Mouse (Mus musculus): ENCODE measurements around the gene Abi1. TPM values are rescaled to one million over a fixed set of nuclear protein-coding genes. Genes with fewer than 3 reads are reported as not detected.
"Not testable (repeated sequence)": the region's sequence is repeated elsewhere in the genome, so short reads cannot be mapped to it uniquely, and the experiment has no call there.

Abi1 gene
- polyA plus RNA-seq, 1 experiment from 2014 or later = 51.5 TPM

DNA sequence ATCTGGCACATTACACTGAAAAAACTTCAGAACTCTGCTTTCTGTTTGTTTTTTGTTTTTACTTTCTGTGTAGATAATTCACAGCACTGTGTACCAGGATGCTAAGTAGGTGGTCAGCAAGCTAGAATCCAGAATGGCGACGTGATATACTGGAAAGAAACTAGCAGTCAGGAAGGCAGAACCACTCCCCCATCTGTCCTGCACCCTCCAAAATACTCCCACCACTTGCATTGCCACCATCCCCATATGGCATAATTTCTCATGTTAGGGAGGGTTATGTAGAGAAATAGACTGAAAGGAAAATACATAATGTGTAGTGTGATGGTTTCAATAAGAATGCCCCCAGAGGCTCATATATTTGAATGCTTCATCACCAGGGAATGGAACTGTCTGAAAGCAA, 11.8 kb upstream of the Abi1 start:
- H3K4me3 ChIP-seq (ENCODE audit: low read depth, low read length) = no peak overlapping the region
- WGBS = 71% methylated on average over 2 of the region's 2 CpGs
- ATAC-seq (no peak), DNase-seq (ENCODE audit: low spot score) (no peak)
- H3K36me3 ChIP-seq (ENCODE audit: insufficient read depth, low read length) = no peaks in the 10 kb centered on the region
- H3K27me3 ChIP-seq (replicated peaks; ENCODE audit: insufficient read depth, low read length) = no peaks in the 10 kb centered on the region
- TF ChIP-seq EP300 (IDR thresholded peaks at IDR 0.05) (no peak), CTCF (IDR thresholded peaks at IDR 0.05) (no peak)
- H3K4me1 ChIP-seq (ENCODE audit: insufficient read depth, low read depth, low read length) = no peaks in the 10 kb centered on the region
- no peak overlapping the region for H3K27ac ChIP-seq (ENCODE audit: low read length)
- no peaks in the 10 kb centered on the region for H3K9me3 ChIP-seq (ENCODE audit: low read length)
- H3K9ac ChIP-seq (replicated peaks; ENCODE audit: low read depth) = no peak overlapping the region
- no peak overlapping the region for H3K4me2 ChIP-seq (replicated peaks; ENCODE audit: low read depth, low read length)

GRCm38 (mm10) chr2:23048006-23048405, 8.0 kb upstream of the Abi1 start:
- no peaks in the 10 kb centered on the region for H3K27me3 ChIP-seq (replicated peaks; ENCODE audit: insufficient read depth, low read length)
- no peak for DNase-seq (ENCODE audit: low spot score)
- TF ChIP-seq EP300 (IDR thresholded peaks at IDR 0.05) = no peak
- TF ChIP-seq CTCF (IDR thresholded peaks at IDR 0.05) = no peak
- no peak overlapping the region for H3K27ac ChIP-seq (ENCODE audit: low read length)
- no peak overlapping the region for H3K4me2 ChIP-seq (replicated peaks; ENCODE audit: low read depth, low read length)
- H3K9me3 ChIP-seq (ENCODE audit: low read length) = no peaks in the 10 kb centered on the region
- no peak for ATAC-seq
- H3K9ac ChIP-seq (replicated peaks; ENCODE audit: low read depth) = no peak overlapping the region
- no peak overlapping the region for H3K4me3 ChIP-seq (ENCODE audit: low read depth, low read length)
- no peaks in the 10 kb centered on the region for H3K36me3 ChIP-seq (ENCODE audit: insufficient read depth, low read length)
- H3K4me1 ChIP-seq (ENCODE audit: insufficient read depth, low read depth, low read length) = no peaks in the 10 kb centered on the region

- Histone ChIP-seq H3K9ac (replicated peaks; ENCODE audit: low read depth) (no peak overlapping the region), H3K27me3 (replicated peaks; ENCODE audit: insufficient read depth, low read length) (no peaks in the 10 kb centered on the region), H3K4me2 (replicated peaks; ENCODE audit: low read depth, low read length) (no peak overlapping the region), H3K36me3 (ENCODE audit: insufficient read depth, low read length) (no peaks in the 10 kb centered on the region), H3K27ac (ENCODE audit: low read length) (no peak overlapping the region), H3K9me3 (ENCODE audit: low read length) (no peaks in the 10 kb centered on the region), H3K4me1 (ENCODE audit: insufficient read depth, low read depth, low read length) (no peaks in the 10 kb centered on the region), H3K4me3 (ENCODE audit: low read depth, low read length) (no peak overlapping the region)
- DNase-seq (ENCODE audit: low spot score) = no peak
- WGBS = 33% methylated on average over 1 of the region's 1 CpGs
- TF ChIP-seq EP300 (IDR thresholded peaks at IDR 0.05) (no peak), CTCF (IDR thresholded peaks at IDR 0.05) (no peak)
- ATAC-seq = no peak
Measured at GRCm38 (mm10) chr2:23045703-23046102, 5.7 kb upstream of the Abi1 start.

GRCm38 (mm10) chr2:23042189-23042588, 2.1 kb upstream of the Abi1 start:
- 67% methylated on average over 3 of the region's 3 CpGs for WGBS
- DNase-seq (ENCODE audit: low spot score) (peak; percentile 57), ATAC-seq (no peak)
- Histone ChIP-seq H3K36me3 (ENCODE audit: insufficient read depth, low read length) (no peaks in the 10 kb centered on the region), H3K4me3 (ENCODE audit: low read depth, low read length) (no peak overlapping the region), H3K4me1 (ENCODE audit: insufficient read depth, low read depth, low read length) (peaks cover 8% of the 10 kb centered on the region; the same call in 1 of the 2 replicates), H3K27me3 (replicated peaks; ENCODE audit: insufficient read depth, low read length) (no peaks in the 10 kb centered on the region), H3K9me3 (ENCODE audit: low read length) (no peaks in the 10 kb centered on the region), H3K4me2 (replicated peaks; ENCODE audit: low read depth, low read length) (no peak overlapping the region), H3K9ac (replicated peaks; ENCODE audit: low read depth) (no peak overlapping the region), H3K27ac (ENCODE audit: low read length) (no peak overlapping the region)
- TF ChIP-seq EP300 (IDR thresholded peaks at IDR 0.05) (peak; percentile 79), CTCF (IDR thresholded peaks at IDR 0.05) (no peak)

GRCm38 (mm10) chr2:23041457-23041856, 1.4 kb upstream of the Abi1 start:
- DNase-seq (ENCODE audit: low spot score) = peak; percentile 59
- Histone ChIP-seq H3K4me2 (replicated peaks; ENCODE audit: low read depth, low read length) (no peak overlapping the region), H3K9ac (replicated peaks; ENCODE audit: low read depth) (no peak overlapping the region), H3K4me3 (ENCODE audit: low read depth, low read length) (no peak overlapping the region), H3K27ac (ENCODE audit: low read length) (no peak overlapping the region), H3K27me3 (replicated peaks; ENCODE audit: insufficient read depth, low read length) (no peaks in the 10 kb centered on the region), H3K4me1 (ENCODE audit: insufficient read depth, low read depth, low read length) (peaks cover 8% of the 10 kb centered on the region; the same call in 1 of the 2 replicates), H3K36me3 (ENCODE audit: insufficient read depth, low read length) (no peaks in the 10 kb centered on the region), H3K9me3 (ENCODE audit: low read length) (no peaks in the 10 kb centered on the region)
- WGBS = 62% methylated on average over 4 of the region's 4 CpGs
- TF ChIP-seq CTCF (IDR thresholded peaks at IDR 0.05) (no peak), EP300 (IDR thresholded peaks at IDR 0.05) (peak; percentile 65; the same call in 1 of the 2 replicates)
- no peak for ATAC-seq

DNA sequence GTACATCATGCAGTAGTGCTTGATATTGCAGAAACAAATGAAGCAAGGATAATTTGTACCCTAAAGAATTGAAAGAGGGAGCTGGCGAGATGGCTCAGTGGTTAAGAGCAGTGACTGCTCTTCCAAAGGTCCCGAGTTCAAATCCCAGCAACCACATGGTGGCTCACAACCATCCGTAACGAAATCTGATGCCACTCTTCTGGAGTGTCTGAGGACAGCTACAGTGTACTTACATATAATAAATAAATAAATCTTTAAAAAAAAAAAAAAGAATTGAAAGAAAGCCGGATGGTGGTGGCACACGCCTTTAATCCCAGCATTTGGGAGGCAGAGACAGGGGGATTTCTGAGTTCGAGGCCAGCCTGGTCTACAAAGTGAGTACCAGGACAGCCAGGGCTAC, 649 bp upstream of the Abi1 start:
- H3K27me3 ChIP-seq (replicated peaks; ENCODE audit: insufficient read depth, low read length); H3K4me2 ChIP-seq (replicated peaks; ENCODE audit: low read depth, low read length); H3K9me3 ChIP-seq (ENCODE audit: low read length); ATAC-seq; H3K4me1 ChIP-seq (ENCODE audit: insufficient read depth, low read depth, low read length); H3K4me3 ChIP-seq (ENCODE audit: low read depth, low read length); DNase-seq (ENCODE audit: low spot score); H3K9ac ChIP-seq (replicated peaks; ENCODE audit: low read depth); H3K36me3 ChIP-seq (ENCODE audit: insufficient read depth, low read length): not testable (repeated sequence)
- 0 out of 2 replicates have a peak overlapping the region, but pooled peaks have one; percentile 38 for H3K27ac ChIP-seq (ENCODE audit: low read length)
- WGBS = 69% methylated on average over 7 of the region's 7 CpGs
